Mouse (Mus musculus) embryo, embryonic 11 days (tissue): ENCODE data around the gene Rnaset2a.
"Not testable (repeated sequence)": the region's sequence is repeated elsewhere in the genome, so short reads cannot be mapped to it uniquely, and the experiment has no call there.

Experiments used
- DNase-seq: peaks from one replicate; pipeline ENCODE4 v3.0.0-alpha.2; 2015

The Rnaset2a gene

DNA sequence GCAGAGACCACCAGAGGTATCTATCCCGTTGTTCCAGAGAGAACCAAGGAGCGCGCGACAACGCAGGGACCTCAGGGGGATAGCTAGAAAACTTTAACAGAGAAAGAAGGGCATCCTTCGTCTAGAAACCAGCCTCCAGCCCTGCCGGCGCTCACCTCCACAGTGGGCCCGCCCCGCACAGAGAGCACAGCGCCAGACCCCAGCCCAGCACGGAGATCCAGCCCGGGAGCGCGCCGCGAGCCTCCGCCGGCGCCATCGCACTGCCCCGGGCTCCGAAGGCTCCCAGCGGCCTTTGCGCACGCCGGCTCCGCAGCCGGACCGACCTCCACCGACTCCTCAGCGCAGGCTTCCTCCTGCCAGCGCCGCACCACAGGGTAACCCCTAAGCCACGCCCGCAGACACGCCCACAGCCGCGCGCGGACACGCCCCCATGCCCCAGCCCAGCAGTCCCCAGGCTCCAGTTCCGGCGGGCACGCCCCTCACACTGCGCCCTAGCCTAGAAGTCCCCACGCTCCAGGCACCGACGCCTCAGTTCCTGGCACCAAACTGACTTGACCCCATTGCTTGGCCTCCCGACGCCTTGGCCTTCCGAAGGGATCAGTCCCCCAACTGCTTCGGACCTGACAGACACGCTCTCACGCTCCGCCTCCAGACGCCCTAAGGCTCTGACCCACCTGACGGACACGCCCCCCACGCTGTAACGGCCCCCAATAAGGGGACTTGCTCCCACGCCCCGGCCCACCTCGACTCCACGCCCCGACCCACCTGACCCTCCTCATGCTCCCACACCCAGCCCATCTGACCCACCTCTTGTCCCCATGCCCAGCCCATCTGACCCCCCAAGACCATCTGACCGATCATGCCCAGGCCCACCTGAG lies at the start of gene Rnaset2a, which contains the start of gene Gm49673:
Gene Rnaset2a, minus strand, starts transcription at position 659 of the 878 bp plus-strand sequence.
Gene Gm49673, minus strand, starts transcription at position 350 of the 878 bp plus-strand sequence.
- DNase-seq = peak; percentile 41

DNA sequence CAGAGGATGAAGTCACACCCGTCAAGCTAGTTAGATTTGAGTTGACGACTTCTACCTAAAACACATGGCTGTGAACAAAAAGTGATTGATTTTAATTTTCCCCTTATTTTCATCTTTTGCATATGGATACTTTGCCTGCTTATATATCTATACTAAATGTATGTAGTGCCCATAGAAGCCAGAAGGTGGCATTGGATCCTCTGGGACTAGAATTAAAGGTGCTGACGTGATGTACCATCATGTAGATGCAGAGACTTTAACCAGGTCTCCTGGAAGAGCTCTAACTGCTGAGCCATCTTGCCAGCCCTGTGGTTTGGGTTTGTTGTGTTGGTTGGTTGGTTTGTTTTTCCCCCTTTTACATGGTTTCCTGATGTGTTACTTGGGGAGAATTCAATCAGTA lies 49.8 kb upstream of the Rnaset2a start:
- DNase-seq = peak; percentile 9

DNA sequence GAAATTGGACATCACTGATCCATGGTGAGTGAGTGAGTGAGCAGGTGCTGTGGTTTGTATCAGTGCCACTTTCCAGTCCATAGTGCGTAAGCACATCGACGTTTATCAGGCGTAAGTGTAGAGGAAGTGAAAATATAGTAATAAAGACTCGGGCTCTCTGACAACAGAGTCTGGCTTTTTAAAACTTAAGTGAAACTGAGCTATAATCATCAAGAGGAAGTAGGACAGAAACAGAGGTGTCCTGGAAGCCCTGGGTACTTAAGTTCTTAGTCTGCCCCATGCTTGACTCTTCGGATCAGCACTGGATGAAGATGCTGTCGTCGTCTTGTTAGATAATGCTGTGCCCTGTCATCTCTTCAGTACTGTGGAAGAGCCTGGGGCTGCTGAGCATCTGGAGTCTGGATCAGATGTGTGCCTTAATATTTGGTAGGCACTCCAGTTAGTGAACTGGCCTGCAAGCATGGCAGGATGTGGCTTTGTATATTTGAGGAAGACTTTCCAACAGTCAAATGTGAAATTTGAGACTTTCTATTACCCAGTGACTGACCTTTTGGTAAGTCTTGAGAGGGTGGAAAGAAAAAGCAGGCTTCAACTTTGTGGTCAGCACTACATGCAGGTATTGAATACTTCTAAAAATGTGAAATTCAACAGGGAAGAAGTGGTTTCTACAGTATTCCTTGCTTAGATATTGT lies 47.9 kb upstream of the Rnaset2a start:
- no peak for DNase-seq

DNA sequence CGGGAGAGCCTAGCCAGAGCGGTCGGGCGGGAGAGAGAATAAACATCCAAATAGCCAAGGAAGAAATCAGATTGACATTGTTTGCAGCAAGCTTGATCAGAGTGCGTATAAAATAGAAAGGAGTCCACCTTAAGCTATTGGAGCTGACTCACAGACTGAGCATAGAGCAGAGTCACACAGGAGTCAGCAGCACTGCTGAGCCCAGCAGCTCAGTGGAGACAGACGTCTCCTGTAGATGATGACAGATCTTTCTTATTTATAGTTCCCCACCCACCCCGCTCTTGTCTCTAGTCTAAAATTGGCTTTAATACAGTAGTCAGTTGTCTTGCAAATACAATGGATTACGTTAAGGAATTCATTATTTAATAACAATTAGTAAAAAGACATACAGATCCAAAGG lies 45.8 kb upstream of the Rnaset2a start:
- DNase-seq = no peak

DNA sequence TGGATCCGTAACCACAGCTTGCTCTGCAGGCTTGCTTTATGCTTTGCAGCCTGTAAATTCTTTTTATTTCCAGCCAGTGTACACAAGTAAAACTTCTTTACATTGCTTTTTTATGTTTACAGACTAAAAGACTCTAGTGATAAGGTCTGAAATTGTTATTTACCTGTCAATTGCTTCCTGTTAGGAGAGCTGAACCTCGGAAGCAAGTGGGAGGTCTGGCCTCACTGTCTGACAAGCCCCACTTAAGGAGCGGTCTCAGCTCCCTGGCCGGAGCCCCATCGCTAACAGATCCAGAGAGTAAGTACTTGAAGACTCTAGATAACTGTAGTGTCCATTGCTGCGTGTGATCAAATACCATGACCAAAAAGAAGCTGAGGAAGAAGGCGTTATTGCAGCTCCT lies 36.3 kb upstream of the Rnaset2a start:
- no peak for DNase-seq

DNA sequence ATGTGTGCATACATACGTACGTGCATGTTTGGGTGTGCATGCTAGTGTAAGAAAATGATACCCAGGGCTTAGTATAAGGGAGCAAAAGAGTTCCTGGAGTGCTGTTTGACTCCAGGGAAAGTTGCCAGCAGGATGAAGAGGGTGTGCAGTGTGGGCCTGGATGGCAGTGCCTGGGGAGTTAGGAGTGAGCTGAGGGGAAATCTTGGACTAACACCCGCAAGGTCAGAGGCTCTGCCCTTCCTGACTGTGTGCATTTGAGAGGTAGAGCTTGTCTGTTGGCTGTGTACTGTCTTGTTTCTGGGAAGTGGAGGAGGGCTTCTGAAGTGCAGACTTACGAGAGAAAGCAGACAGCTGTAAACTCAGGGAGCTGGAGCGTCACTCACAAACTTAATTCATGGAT lies 35.9 kb upstream of the Rnaset2a start:
- DNase-seq = no peak

DNA sequence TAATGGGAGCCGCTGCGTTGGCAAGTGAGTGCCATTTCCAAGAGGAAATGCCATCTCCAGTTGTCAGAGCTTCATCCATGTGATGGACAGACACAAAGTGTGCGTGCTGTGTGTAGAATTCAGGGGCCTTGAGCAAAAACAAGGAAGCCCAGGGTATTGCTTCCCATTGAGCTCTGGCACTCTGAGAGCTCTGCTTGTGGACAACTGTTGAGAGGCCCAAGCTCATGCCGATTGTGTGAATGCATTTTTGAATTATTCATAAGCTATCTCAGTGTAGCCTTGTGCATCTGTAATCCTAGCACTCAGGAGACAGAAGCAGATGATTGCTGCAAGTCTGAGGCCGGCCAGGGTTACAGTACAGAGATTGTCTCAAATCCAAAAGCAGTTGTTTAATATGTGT lies 29.2 kb upstream of the Rnaset2a start:
- no peak for DNase-seq

DNA sequence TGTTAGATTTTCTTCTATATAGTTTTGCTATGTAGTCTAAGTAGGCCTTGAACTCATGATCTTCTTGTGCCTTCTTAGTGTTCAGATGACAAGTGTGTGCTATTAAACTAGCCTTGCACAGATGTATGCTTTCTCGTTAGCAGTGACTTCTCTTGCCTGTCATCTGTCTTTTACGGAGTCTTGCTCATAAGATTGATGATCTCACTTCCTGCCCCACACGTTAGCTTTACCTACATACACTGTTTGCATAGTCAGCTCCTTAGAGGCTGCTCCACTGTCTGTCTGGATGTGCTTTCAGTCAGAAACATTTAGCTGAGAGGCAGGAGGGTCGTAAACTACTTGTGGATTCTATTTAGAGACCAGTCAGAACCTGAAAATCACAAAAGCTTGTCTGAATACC lies 23.2 kb upstream of the Rnaset2a start:
- DNase-seq = no peak

DNA sequence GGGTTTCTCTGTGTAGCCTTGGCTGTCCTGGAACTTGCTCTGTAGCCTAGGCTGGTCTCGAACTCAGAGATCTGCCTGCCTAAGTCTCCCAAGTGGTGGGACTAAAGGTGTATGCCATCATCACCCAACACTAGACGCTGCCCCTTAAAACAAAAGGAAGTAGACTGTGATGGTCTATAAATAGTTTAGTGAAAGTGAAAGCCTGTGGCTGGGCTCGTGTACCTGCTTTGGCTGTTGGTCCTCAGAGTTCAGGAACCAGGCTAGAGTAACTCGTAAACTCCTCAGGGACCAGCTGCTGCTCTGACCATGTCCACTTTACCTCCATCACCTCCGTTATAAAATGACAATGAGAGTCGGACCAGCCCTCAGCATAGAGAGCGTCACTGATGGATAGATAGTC lies 22.4 kb upstream of the Rnaset2a start:
- no peak for DNase-seq

DNA sequence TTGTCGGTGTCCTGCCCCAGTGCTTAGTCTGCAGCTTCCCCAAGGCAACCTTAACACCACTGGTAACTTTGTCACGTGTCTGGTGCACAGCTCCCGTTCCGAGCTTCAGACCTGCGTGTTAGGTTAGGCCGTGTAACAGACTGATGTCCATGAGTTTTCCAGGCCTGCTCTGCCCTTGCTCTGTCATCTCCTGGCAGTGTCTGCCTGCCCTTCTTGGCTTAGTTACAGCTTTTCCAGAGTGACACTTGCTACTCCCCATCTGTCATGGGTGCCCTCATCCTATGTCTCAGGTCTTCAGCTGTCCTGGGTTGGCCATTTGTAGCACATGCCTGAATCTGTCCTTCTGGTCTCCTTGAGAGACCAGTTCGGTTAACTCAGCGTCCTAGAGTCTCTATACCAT lies 19.5 kb upstream of the Rnaset2a start:
- DNase-seq = not testable (repeated sequence)

DNA sequence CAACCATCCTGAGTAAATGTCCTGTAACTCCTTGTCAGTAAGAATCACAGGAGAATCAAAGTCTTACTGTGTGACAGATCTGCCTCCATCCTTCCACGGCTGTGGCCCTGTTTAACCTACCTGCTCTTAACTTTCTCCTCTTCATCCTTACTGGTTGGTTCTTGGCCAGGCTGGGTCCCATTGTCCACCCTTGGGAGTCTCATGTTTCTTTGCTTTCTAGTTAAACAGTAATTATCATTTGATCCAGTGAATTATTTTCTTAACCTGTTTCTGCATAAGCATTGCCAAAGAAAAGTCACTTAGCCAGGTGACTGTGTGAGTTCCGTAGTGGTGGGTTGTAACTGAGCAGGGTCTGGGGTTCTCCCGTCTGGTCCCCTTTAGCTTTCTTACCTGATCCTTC lies 18.6 kb upstream of the Rnaset2a start:
- DNase-seq = not testable (repeated sequence)

DNA sequence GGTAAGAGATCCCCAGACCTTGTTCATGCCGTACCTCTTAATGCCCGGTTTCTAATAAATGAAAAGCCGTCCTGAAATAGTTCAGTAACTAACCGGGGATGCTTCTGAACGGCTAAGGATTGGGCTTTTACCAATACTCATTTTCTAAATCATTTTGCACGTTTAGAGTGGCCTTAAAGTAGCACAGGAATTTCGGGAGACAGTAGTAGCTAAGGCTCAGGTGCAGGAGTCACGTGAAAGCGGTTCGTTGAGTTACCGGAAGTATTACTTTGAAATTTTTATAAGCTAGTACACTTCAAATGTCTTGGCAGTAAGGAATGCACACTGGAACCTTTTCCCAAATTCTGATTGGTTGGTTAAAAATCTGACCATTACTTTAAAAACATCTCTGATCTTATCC lies 18.1 kb upstream of the Rnaset2a start:
- not testable (repeated sequence) for DNase-seq

DNA sequence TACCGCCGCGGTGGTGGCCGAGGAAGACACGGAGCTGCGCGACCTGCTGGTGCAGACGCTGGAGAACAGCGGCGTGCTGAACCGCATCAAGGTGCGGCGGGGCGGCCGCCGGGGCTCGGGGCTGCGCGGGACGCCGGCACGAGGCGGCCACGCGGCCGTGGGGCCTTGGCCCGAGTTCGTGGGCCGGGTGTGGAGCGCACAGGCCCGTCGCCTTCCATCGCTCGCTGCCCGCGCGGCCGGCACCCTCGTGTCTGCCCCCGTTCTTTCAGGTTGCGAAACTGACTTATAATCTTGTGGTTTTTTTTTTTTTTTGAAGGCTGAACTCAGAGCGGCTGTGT lies 17.7 kb upstream of the Rnaset2a start:
- DNase-seq = peak; percentile 12

DNA sequence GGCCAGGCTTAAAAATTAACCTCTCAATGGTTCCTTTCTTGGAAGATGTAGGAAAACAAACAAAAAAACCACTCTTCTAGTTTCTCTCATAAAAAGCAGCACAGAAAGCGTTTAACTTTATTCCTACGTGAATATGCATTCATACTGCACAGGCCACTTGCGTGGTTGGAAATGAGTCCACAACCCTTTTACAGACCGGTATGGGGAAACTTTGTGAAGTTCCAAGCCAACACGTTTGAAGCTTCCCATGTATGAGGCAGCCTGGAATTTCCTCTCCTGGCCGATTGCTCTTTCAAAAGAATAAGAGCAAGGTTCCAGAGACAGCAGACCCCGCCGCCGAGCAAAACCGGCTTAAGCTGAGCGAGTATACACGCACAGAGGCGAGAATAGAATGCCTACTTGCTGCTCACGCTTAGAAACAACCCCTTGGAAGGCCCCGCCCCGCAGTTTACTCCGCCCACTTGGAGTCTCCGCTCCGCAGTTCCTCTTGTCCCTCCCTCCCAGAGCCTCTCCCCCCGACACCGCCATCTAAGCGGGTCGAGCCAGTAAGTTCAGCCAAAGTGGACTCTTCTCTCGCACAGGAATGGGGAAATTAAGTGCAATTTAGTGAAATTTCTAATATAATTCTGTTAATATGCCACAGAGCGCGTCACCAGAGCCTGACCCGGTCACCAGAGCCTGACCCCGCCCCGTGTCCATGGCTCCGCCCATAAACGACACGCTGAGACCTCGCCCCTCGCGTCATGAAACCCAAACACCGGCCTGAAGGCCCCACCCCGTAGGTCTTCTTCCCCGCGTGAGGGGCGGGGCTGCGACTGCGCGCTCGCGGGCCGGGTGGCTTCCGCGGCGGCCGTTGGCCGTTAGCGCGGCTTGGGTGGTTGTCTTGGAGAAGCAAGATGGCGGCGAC lies 17.1 kb upstream of the Rnaset2a start, which contains the start of gene Fgfr1op:
Gene Fgfr1op, plus strand, starts transcription at position 801 of the 907 bp plus-strand sequence.
- not testable (repeated sequence) for DNase-seq

DNA sequence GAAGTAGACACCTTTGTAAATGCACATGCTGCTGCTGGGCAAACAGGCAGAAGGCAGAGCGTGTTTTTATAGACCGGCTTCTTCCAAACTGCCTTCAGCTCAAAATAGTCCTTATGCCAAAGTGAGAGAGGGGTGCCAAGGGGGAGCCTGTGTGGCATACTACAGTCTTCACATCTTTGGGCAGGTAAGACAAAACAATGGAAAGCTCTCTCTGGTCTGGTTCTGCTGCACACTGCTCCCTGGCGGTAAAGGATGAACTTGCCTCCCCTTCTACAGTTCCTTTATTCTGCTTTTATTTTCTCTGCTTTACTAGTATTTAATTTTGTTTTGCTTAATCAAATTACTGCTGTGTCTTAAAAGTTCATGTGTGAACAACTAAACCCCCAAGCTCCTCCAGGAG lies 13.1 kb upstream of the Rnaset2a start:
- DNase-seq = not testable (repeated sequence)

DNA sequence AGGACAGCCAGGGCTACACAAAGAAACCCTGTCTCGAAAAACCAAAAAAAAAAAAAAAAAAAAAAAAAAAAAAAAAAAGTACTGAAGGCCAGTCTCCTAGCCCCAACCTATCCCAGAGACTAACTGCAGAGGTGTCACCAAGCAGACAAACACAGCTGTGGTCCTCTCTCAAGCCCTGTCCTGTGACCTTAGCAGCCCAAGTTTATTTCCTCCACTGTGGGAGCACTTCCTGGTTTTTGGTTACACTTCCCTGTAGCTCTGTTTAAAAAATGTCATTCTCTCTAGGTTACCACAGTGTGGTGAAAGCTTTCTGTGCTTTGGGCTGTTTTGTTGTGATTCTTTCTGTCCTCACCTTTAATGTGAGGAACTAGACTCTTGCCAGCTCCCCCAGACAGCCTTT lies 10.7 kb upstream of the Rnaset2a start:
- DNase-seq = not testable (repeated sequence)

DNA sequence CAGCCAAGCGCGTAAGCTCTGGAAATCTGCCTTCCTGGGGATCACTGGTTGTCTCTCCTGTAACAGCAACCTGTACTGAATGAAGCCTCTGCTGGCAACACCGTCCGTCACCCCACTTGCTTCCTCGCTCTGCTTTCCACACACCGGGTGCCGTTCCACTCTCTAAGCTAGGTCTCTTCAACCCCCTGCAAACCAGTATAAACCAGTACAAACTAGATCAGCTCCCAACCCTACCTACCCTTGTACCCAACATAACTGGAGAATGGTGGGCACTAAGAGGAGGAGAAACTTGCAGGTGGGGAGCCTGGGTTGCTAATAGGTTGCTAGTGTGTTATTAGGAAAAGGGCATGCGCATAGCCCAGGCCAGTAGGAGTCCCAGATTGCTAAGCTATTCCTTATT lies 8.1 kb upstream of the Rnaset2a start:
- not testable (repeated sequence) for DNase-seq

DNA sequence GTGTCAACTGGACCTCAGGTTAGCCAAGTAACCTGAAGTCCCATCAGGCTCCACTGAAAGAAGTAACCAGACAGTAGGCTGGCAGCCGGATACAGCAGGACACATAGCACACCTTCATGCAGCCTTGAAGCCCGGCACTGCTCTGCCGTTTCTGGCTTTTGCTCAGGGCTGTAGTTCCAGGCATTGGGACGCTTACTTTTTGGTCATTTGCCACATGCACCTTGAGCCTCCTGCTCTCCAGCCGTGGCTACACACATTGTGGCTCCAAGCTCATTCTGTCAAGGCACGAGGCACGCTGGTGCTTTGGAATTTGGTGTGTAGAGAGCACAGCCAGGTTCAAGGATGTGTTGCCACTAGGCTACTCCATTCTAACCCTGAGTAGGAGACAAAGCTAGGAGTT lies 7.1 kb upstream of the Rnaset2a start:
- not testable (repeated sequence) for DNase-seq

DNA sequence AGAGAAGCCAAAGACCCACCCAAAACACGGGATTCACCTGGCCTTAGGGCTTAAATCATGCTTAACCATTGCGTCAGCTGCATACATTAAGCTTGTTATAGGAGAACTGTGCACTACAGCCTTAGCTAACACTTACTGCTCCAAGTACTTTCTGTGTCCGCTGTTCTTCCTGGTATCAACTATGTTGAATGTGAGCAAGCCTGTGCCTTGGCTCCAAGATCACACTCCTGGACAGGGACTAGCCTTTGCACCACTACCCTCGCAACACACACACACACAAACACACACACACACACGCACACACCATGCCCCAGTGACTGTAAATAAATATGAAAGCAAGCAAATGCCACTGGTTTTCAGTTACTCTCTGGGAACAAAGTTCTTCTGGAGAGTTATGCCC lies 966 bp downstream of the Rnaset2a start:
- DNase-seq = not testable (repeated sequence)

DNA sequence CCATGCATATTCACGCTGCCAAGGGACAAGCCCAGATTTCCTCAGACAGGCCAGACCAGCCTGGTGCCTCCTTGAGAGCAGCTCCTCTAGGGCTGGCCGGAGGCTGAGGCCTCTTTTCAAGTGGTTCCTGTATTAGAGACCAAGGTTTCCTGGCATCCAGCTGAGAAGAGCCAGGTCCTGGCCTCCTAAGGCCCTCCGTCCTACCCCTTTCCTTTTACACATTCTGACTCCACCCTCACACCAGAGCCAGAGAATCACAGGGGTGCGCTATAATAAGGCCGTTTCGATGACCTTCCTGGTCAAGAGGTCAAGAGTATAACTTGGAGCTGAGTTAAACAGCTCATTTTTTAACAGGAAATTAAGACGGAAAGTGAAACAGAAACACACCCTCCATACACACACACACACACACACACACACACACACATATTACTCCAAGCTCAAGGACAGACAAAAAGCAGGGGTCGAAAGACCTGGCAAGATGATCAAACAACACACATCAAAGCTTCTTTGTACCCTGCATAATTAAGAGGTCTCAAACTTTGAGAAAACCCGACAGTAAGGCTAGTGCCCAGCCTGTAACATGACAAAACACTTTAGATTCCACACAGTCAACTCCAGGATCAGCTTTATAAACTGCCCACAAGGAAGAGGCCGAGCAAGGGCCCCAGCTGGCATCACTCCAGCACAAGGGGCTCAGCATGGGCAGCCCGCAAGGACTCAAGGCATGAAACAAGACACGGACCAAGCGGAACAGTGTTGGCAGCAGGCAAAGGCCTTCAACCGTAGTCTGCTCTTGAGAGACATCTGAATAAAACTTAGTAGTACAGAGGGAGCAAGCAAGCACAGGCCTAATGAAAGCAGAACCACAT lies 3.9 kb downstream of the Rnaset2a start:
- not testable (repeated sequence) for DNase-seq

DNA sequence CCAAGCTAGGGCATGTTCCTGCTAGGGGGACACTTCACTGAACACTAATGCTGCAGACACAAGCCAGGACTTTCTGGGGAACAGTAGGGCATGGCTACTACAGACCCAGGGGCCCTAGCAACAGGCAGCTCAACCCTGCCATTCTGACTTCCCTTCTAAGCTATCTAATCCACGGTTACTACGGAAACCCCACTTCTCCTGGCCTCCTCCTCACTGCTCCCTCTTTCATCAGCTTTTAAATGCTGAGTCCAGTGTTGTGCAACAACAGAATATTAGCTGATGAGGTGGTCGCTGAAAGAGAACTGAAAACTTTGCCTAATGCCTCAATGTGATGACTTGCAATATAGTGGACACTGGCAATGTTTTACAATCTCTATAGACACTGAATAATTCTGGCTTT lies 7.7 kb downstream of the Rnaset2a start:
- DNase-seq = not testable (repeated sequence)

DNA sequence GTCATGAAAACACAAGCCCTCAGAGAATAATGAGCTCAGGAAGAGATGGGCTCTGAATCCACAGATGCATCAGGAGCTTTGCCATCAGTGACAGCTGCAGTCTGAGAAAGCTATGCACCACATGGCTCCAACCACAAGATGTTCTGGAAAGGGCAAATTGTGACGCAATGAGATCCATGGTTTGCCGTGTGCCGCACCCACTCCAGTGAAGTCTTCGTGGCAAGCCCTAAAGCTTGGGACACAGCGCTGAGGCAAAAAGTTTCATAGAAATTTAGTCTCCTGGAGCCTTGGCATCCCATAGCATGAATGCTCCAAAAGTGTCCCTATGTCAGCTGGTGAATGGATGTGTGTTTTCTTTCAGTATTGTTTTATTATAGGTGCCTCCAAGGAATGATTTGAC lies 9.8 kb downstream of the Rnaset2a start:
- DNase-seq = not testable (repeated sequence)
